Mouse (Mus musculus) megakaryocyte, embryonic 14.5 days (primary cell): ENCODE data around the gene Nomo1.

Source experiments
- FLI1 ChIP-seq: IDR thresholded peaks from 2 replicates; pipeline ENCODE4 v1.6.1; 2012; ENCODE audit warnings: low read length, inconsistent platforms, mixed read lengths
- GATA1 ChIP-seq: IDR thresholded peaks from 3 replicates; pipeline ENCODE4 v1.6.1; 2012; ENCODE audit warnings: mixed read lengths, low read length, inconsistent platforms, borderline replicate concordance

DNA sequence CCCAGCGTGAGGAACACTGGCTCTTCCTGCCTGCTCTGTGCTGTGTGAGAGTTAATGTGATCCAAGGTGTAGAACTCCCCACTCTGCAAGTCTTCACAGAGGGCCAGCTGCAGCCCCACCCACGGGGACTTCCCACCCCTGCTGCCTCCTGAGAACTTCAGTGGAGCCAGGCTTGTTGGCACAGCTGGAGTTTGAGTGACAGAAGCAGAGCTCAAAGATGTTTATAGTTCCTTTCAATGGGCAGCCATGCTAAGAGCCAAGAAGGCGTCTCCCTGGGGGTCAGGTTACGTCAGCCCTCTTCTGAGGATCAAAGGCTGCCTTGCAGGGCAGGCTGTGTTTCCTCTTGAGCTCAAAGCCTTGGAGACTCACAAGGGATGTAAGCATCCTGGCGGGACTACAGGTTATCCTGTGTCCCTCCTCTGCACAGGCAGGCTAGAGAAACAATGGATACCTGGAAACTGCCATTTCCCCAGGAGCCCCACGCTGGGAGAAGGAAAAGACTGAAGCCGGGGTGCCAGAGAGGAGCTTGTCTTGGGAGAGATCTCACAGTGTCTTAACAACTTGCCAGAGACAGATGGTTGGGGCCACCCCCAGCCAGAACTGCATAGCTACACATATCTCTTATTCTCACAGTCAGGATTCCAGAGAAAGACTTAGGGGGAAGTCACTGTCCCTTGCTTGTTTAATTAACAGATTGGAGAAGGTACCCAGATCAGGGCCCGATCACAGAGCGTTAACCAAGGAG, 20.1 kb upstream of the Nomo1 start:
- TF ChIP-seq GATA1 (no peak), FLI1 (no peak)
